Mouse (Mus musculus): ENCODE results near the gene Hdac1. TPM values are rescaled to one million over a fixed set of nuclear protein-coding genes. Genes with fewer than 3 reads are reported as not detected.

Gene Hdac1
- polyA plus RNA-seq, 1 experiment, result 96.7 TPM

- Histone ChIP-seq H3ac (ENCODE audit: control insufficient read depth, insufficient read length, low read depth) (no peak overlapping the region), H3K79me3 (ENCODE audit: low read depth) (no peaks in the 10 kb centered on the region), H3K27me3 (ENCODE audit: control insufficient read depth, insufficient read depth, insufficient read length) (peaks cover 4% of the 10 kb centered on the region), H3K79me2 (ENCODE audit: control insufficient read depth, insufficient read depth) (no peaks in the 10 kb centered on the region), H3K36me3 (ENCODE audit: control insufficient read depth, insufficient read depth) (no peaks in the 10 kb centered on the region), H3K4me3 (ENCODE audit: insufficient read depth, poor library complexity, severe bottlenecking) (no peak overlapping the region)
- TF ChIP-seq MAX (IDR thresholded peaks at IDR 0.05) (no peak), CTCF (IDR thresholded peaks at IDR 0.05; ENCODE audit: control insufficient read depth, insufficient read depth, insufficient read length) (no peak), MYOG (IDR thresholded peaks at IDR 0.05; ENCODE audit: control insufficient read depth, extremely low read depth, insufficient read length) (no peak), FOSL1 (IDR thresholded peaks at IDR 0.05; ENCODE audit: insufficient read depth, low read length, poor library complexity, severe bottlenecking) (no peak), MYOD1 (IDR thresholded peaks at IDR 0.05; ENCODE audit: control insufficient read depth, insufficient read length, low read depth) (no peak), USF1 (IDR thresholded peaks at IDR 0.05; ENCODE audit: low read depth) (no peak), CEBPB (IDR thresholded peaks at IDR 0.05; ENCODE audit: low read depth) (no peak)
Observed at GRCm38 (mm10) chr4:129502327-129502888, 40.1 kb downstream of the Hdac1 start.

DNA sequence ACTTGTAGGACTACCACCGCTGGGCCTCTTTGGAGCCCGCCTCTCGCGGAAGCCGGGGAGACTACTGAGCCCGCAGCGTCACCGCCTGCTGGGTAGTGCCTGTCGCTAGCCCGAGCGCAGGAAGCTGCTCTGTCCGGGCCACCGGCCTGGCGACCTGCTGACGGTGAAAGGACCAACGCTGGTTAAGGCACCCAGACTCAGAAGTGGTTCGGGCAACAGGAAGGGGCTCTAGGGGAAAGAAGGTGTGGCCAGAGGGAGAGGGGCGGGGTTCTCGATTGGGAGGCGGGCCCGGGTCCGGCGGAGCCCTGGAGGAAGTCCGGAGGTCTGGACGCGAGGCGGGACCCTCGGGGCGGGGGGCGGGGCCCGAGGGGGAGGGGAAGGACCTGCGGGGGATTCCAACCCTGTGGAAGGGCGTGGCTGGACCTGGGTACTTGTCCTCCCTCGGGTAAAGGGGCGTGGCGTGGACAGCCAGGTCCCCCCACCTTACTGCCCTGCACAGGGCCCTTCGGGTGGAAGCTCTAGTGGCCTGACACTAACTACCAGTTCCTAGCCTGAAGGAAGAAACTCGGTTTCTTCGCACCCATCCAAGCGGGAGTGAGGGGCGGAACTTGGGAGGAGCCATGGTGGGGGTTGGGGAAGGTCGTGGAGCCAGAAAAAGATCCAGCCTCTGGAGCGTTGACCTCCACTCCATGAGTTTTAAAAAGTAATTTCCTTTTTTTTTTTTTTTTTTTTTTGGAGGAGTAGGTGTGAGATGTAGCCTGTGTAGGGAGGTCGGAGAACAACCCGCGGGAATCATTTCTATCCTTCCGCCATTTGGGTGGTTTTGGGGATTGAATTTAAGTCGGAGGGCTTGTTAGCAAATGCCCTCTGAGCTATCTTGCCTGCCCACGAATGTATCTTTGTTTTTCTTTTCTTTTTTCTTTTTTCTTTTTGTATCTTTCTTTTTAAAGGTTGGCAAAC is 41.6 kb downstream of the Hdac1 start:
- Histone ChIP-seq H3K79me3 (ENCODE audit: low read depth) (no peaks in the 10 kb centered on the region), H3ac (ENCODE audit: control insufficient read depth, insufficient read length, low read depth) (no peak overlapping the region), H3K27me3 (ENCODE audit: control insufficient read depth, insufficient read depth, insufficient read length) (peaks cover 4% of the 10 kb centered on the region), H3K4me3 (ENCODE audit: insufficient read depth, poor library complexity, severe bottlenecking) (no peak overlapping the region), H3K36me3 (ENCODE audit: control insufficient read depth, insufficient read depth) (no peaks in the 10 kb centered on the region), H3K79me2 (ENCODE audit: control insufficient read depth, insufficient read depth) (no peaks in the 10 kb centered on the region)
- TF ChIP-seq FOSL1 (IDR thresholded peaks at IDR 0.05; ENCODE audit: insufficient read depth, low read length, poor library complexity, severe bottlenecking) (no peak), MYOD1 (IDR thresholded peaks at IDR 0.05; ENCODE audit: control insufficient read depth, insufficient read length, low read depth) (no peak)

DNA sequence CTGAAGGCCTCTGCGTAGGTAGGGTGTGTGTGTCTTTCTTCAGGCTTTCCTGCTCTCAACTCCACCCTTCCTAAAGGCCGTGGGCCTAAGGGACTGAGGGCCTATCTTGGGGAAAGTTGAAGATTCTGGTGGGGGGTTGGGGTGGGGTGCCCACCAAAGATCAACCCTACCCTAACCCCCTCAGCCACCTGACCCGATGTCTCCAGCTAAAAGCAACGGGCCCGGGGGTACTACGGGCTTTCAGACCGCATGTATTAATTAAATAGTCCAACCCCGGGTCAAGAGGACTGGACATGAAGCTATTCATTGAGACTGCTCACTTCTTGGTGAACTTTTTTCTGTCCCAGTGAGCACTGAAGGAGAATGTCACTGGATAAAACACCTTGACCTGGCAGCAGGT is 42.5 kb downstream of the Hdac1 start:
- Histone ChIP-seq H3K79me3 (ENCODE audit: low read depth) (no peaks in the 10 kb centered on the region), H3ac (ENCODE audit: control insufficient read depth, insufficient read length, low read depth) (no peak overlapping the region), H3K36me3 (ENCODE audit: control insufficient read depth, insufficient read depth) (no peaks in the 10 kb centered on the region), H3K79me2 (ENCODE audit: control insufficient read depth, insufficient read depth) (no peaks in the 10 kb centered on the region), H3K27me3 (ENCODE audit: control insufficient read depth, insufficient read depth, insufficient read length) (peaks cover 4% of the 10 kb centered on the region), H3K4me3 (ENCODE audit: insufficient read depth, poor library complexity, severe bottlenecking) (no peak overlapping the region)
- no peak for TF ChIP-seq CEBPB (IDR thresholded peaks at IDR 0.05; ENCODE audit: low read depth)
- no peak for TF ChIP-seq MYOG (IDR thresholded peaks at IDR 0.05; ENCODE audit: control insufficient read depth, extremely low read depth, insufficient read length)
- no peak for TF ChIP-seq CTCF (IDR thresholded peaks at IDR 0.05; ENCODE audit: control insufficient read depth, insufficient read depth, insufficient read length)
- no peak for TF ChIP-seq MYOD1 (IDR thresholded peaks at IDR 0.05; ENCODE audit: control insufficient read depth, insufficient read length, low read depth)
- no peak for TF ChIP-seq FOSL1 (IDR thresholded peaks at IDR 0.05; ENCODE audit: insufficient read depth, low read length, poor library complexity, severe bottlenecking)
- no peak for TF ChIP-seq USF1 (IDR thresholded peaks at IDR 0.05; ENCODE audit: low read depth)
- no peak for TF ChIP-seq MAX (IDR thresholded peaks at IDR 0.05)

- Histone ChIP-seq H3K79me2 (ENCODE audit: control insufficient read depth, insufficient read depth) (no peaks in the 10 kb centered on the region), H3K79me3 (ENCODE audit: low read depth) (no peaks in the 10 kb centered on the region), H3K4me3 (ENCODE audit: insufficient read depth, poor library complexity, severe bottlenecking) (no peak overlapping the region), H3K27me3 (ENCODE audit: control insufficient read depth, insufficient read depth, insufficient read length) (peaks cover 4% of the 10 kb centered on the region), H3K36me3 (ENCODE audit: control insufficient read depth, insufficient read depth) (no peaks in the 10 kb centered on the region), H3ac (ENCODE audit: control insufficient read depth, insufficient read length, low read depth) (no peak overlapping the region)
- TF ChIP-seq CTCF (IDR thresholded peaks at IDR 0.05; ENCODE audit: control insufficient read depth, insufficient read depth, insufficient read length) (no peak), MYOG (IDR thresholded peaks at IDR 0.05; ENCODE audit: control insufficient read depth, extremely low read depth, insufficient read length) (no peak), MAX (IDR thresholded peaks at IDR 0.05) (no peak), USF1 (IDR thresholded peaks at IDR 0.05; ENCODE audit: low read depth) (no peak), MYOD1 (IDR thresholded peaks at IDR 0.05; ENCODE audit: control insufficient read depth, insufficient read length, low read depth) (no peak), FOSL1 (IDR thresholded peaks at IDR 0.05; ENCODE audit: insufficient read depth, low read length, poor library complexity, severe bottlenecking) (no peak), CEBPB (IDR thresholded peaks at IDR 0.05; ENCODE audit: low read depth) (no peak)
Observed at GRCm38 (mm10) chr4:129498941-129499340, 43.6 kb downstream of the Hdac1 start.

DNA sequence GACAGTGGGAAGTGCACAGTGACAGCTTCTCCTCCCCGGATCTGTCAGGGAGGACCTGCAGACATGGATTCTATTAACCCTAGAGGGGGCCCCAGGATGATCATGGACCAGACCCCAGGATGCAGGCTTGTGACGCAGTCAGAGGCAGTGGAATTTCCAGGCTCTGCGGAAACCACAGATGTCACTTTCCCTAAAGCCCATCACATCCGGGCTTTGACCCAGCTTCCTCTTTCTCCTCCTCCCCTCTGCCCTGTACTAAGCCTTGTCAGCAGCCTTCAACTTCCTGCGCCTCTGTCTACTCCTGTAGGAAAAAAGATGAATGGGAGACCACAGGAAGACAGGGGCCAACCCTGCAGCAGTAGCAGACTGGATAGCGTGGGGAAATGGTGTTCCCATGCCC is 45.9 kb downstream of the Hdac1 start:
- TF ChIP-seq MYOG (IDR thresholded peaks at IDR 0.05; ENCODE audit: control insufficient read depth, extremely low read depth, insufficient read length) (no peak), MAX (IDR thresholded peaks at IDR 0.05) (no peak), CEBPB (IDR thresholded peaks at IDR 0.05; ENCODE audit: low read depth) (no peak), FOSL1 (IDR thresholded peaks at IDR 0.05; ENCODE audit: insufficient read depth, low read length, poor library complexity, severe bottlenecking) (no peak), MYOD1 (IDR thresholded peaks at IDR 0.05; ENCODE audit: control insufficient read depth, insufficient read length, low read depth) (no peak), CTCF (IDR thresholded peaks at IDR 0.05; ENCODE audit: control insufficient read depth, insufficient read depth, insufficient read length) (no peak), USF1 (IDR thresholded peaks at IDR 0.05; ENCODE audit: low read depth) (no peak)
- no peak overlapping the region for H3K4me3 ChIP-seq (ENCODE audit: insufficient read depth, poor library complexity, severe bottlenecking)

More for the DNA sequence above, 45.9 kb downstream of the Hdac1 start:
- Histone ChIP-seq H3K27me3 (ENCODE audit: control insufficient read depth, insufficient read depth, insufficient read length) (peaks cover 6% of the 10 kb centered on the region), H3K79me2 (ENCODE audit: control insufficient read depth, insufficient read depth) (no peaks in the 10 kb centered on the region), H3K36me3 (ENCODE audit: control insufficient read depth, insufficient read depth) (no peaks in the 10 kb centered on the region), H3K79me3 (ENCODE audit: low read depth) (no peaks in the 10 kb centered on the region), H3ac (ENCODE audit: control insufficient read depth, insufficient read length, low read depth) (no peak overlapping the region)
